Mouse (Mus musculus): ENCODE data around the gene Nme2.
A peak's percentile ranks its signal among the peaks of the same experiment; 100 is the strongest.

The Nme2 gene

DNA sequence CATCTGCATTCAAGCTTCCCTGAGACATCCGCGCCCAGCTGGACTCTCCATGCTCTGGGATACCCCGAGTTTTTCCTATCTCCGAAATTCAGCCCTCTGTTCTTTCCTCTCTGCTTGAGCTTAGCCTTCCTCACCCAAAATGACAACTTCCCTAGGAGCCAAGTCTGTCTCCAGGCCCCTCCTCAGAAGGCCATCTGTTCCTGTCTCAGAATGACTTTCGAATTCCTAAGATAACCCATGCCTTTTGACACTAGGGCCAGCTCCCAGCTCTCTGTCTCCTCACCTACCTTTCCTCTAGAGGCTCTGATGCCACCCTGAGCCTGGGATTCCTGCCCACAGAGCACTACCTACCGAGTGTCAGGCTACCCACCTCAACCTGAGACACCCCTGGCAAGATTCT, at the start of gene Nme2:
Gene Nme2 (minus strand): TSS at position 101 of the 400 bp plus-strand sequence.
- peak; percentile 29; the same call in 1 of the 2 replicates for ATAC-seq (ENCODE audit: low TSS enrichment)

DNA sequence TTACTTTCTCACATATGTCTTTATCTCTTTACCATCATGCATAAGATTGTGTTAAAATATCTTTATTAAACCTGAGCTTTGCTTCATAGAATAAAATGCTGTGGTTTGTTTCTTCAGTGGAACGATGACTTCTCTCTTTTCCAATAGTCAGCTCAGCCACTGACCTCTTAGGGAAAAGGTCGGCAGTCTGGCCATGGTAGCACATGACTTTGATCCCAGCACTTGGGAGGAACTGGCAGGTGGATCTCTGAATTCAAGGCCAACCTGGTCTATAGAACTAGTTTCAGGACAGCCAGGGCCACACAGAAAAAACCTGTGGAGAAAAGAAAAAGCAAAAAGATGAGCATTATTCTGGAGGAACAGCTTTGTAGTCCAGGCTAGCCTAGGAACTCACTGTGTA, 47.3 kb upstream of the Nme2 start:
- no peak for ATAC-seq (ENCODE audit: low TSS enrichment)

DNA sequence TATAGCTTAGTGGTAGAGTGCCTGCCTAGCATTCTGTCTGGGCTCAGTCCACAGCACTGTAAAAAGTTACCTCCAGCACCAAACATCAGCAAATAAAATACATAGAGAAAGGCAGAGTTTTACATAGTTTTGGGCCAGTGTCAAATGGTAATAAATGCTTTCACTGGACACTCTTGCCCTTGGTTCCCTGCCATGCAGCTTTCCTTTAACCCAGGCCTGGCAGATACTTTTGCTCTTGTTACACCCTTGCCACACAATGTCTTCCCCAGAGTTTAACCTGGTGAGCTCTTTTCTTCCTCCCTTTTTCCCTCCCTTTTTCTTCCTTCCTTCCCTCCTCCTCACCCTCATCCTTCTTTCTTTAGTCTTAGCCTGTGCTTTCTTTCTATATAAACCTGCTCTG, 43.2 kb upstream of the Nme2 start:
- ATAC-seq (ENCODE audit: low TSS enrichment): no peak

DNA sequence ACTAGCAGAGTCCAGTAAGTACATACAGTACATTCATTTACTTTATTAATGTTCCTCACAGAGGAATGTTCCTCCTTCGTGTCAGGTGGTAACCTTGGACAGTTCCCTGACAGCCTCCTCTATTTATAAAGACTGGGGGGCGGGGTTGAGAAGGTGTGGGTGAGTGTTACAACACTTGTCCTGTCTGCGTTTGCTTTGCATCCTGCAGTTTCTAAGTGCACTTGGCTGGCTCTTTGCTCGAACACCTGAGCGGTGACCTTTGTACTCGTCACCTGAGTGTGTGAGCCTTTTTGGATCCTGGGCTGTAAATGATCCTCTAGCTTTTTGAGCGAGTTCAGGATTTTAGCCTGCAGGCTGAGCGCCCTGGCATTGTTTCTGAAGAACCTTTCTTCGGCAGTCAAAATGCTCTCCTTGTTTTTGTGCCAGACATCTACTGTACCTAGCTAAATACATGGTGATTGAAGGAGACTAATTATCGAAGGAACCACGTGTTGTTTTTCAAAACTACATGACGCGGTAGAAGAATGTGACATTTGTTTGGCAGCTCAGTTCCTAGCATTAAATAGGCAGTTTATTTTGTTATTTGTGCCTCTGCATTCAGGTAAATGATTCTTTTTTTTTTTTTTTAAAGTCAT, 41.2 kb upstream of the Nme2 start:
- no peak for ATAC-seq (ENCODE audit: low TSS enrichment)

DNA sequence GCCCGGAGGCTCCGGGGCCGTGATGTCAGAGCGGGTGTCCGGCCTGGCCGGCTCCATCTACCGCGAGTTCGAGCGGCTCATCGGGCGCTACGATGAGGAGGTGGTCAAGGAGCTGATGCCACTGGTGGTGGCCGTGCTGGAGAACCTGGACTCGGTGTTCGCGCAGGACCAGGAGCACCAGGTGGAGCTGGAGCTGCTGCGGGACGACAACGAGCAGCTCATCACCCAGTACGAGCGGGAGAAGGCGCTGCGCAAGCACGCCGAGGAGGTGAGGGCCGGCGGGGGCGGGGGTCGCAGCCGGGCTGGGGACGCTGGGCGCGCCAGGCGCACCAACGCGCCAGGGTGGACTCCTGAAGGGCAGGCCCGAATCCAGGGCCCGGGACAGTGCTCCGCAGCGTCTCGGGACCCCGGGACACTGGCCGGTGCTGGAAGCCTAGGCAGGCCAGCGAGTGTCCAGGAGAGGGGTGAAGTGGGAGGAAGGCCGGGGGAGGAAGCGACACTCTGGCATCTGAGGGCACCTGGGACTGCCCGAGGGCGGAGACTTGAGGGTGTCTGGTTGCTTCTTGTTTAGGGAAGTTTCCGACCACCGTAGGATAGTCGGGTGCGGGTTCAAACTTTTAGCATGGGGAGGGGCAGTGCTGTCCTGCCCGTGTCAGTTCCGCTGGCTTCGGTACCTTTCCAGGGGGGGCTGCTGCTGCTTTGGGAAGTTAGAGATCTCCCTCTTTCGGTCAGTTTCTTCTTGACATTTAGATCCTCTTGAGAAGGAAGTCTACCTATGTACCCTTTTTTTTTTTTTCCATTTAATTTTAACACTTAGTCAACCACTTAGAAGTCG, 40.5 kb upstream of the Nme2 start:
- peak; percentile 25 for ATAC-seq (ENCODE audit: low TSS enrichment)

DNA sequence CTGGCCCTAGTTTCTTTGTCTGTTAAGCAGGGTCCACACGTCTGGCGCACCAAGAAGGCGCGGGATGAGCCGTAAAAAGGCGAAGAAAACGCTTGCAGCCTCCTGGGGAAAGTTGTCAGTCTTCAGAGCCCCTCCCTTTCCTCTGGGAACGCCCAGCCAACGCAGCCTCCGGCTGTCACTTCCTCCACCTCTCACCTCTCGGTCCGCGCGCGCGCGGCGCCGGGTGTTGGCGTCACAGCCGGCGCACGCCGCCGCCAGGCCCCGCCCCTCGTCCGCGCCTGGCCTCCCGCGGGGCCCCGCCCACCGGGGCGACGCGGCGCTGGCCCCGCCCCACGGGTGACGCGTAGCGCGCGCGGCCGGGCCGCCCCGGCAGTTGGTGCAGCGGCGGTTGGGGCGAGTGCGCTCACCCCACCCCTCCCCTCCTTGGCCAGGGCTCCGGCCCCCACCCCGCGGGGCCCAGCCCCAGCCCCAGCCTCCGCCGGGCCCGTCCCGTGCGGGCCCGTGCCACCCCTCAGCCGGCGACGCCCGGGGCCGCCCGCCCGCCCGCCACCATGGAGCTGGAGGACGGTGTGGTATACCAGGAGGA, 39.8 kb upstream of the Nme2 start, which contains the start of gene Spag9:
Gene Spag9 (plus strand): TSS at position 372 of the 586 bp plus-strand sequence.
- ATAC-seq (ENCODE audit: low TSS enrichment): peak; percentile 84

DNA sequence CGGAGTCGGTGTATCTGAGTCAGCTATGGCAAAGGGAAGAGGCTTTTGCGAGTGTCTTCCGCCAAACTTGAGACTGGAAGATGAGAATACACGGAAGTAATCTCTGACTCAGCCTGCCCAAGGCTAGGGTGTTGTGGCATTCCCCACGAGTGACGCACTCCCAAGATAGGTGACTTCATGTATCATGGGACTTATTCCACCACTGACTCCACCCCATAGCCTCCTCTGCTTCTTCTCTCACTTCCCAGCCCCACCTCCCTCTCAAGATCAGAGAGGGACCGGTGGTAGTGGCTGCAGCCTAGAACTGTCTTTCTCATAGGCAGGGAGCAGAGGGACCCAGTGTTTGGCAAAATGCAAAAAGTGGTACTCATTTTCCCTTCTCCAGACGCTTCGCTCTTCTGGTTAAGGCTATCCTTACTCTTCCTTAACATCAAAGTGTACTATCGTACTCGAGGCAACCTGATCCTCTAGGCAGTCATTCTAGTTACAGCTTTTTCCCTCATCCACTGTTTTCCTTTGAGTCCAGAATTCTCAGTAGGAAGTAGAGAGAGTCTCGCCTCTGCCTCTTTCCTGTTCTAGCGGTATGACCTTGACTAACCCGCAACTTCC, 39.2 kb upstream of the Nme2 start:
- ATAC-seq (ENCODE audit: low TSS enrichment): peak; percentile 86

DNA sequence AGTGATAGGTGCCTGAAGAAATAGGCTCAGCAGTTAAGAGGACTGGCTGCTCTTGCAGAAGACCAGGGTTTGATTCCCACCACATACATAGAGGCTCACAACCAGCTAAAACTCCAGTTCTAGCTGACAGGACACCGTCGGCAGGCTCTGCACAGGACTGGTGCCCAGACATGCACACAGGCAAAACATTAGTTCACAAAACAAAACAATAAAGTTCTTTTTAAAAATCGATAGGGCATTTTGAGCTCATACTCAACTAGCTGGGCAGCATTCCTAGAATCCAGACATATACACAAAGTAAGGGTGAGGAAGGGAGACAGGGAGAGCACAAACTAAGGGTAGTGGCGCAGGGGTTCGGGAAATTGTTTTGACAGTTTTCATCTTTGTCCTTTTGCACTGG, 38.5 kb upstream of the Nme2 start:
- no peak for ATAC-seq (ENCODE audit: low TSS enrichment)

DNA sequence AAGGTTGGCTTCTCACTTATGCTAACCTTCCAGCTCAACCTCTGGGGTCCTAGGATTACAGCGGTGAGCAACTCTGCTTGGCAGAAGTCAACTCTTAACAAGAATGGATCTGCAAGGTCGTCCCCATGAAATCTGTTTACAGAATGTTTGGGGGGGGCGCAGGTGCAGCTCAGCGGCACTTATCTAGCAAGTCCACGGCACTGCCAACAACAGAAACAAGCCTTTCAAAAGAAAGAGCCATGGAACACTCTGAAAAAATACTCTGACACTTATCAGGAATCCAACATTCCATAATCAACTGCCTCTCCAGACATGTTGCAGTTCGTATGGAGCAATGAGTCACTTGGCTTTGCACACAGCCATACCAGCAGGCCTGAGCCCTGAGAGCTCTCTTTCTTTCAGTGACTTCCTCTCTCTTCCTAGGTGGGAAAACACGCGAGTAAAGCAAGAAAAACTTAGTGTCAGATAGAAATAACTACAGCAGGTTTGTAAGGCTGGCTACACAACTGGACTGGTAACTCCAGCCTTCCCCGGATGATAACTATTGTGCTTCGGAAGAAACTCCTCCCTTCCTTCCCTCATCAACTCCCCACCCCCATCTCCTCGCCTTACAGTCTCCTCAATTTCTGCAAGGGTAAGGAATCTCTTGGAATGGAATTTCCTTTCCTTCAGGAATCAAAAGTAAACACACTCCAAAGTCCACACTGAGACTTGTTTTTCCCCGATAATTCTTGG, 32.4 kb upstream of the Nme2 start:
- no peak for ATAC-seq (ENCODE audit: low TSS enrichment)

DNA sequence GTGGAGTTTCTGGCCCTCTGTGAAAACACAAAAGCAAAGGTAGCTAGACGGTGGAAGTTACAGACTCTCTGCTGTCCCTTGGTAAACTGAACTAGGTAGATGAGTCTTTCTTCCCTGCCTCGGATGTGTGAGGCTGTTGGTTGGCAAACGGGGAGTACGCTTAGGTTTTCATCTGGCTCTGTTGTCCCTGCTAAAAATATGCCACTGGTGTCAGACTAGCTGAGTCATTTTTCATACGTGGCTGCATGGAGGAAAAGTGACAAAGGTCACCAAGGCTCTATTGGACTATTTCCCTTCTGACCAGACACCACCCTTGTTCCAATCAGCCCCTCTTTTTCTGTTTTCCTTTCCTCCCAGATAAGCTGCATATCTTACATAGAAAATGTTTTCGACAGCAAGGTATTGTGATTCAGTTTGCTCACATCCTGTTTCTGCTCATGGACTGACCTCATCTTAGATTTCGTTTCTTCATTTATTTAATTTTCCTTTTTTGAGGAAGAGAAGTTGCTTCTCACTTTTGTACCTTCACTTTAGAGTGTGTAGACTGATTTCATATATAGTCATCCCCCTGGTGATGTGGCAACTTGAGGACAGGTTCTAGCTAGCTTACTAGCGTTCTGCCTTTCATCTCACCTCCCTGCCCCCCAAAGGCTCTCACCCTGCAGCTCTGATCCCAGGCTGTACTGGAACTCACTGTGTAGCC, 31.7 kb upstream of the Nme2 start:
- ATAC-seq (ENCODE audit: low TSS enrichment): peak; percentile 47; the same call in 1 of the 2 replicates

DNA sequence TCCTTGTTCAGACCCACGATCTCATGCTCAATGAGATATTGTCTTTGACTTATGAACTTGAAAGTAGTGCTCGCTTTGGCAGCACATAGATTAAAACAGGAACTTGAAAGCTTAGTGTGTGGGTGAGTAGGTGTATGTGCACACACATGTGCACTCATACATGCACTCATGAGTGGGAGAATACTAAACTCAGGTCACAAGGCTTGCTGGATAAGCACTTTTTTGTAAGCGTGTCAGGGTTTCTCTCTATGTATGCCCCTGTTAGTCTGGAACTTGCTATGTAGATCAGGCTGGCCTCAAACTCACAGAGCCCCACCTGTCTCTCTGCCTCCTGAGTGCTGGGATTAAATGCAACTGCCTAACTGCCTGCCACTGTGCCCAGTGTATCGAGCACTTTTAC, 31.0 kb upstream of the Nme2 start:
- no peak for ATAC-seq (ENCODE audit: low TSS enrichment)

DNA sequence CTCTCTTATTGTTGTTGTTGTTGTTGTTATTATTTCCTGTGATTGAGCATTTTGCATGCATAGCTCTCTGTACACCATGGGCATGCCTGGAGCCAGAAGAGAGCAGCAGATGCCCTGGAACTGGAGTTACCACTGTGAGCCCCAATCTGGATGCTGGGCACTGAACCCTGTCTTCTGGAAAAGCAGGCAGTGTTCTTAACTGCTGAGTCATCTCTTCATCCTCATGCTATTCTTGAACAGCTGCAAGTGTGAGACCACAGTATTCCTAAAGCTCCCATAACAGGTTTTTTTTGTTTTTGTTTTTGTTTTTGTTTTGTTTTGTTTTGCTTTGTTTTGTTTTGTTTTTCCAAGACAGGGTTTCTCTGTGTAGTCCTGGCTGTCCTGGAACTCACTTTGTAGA, 30.2 kb upstream of the Nme2 start:
- ATAC-seq (ENCODE audit: low TSS enrichment): no peak

DNA sequence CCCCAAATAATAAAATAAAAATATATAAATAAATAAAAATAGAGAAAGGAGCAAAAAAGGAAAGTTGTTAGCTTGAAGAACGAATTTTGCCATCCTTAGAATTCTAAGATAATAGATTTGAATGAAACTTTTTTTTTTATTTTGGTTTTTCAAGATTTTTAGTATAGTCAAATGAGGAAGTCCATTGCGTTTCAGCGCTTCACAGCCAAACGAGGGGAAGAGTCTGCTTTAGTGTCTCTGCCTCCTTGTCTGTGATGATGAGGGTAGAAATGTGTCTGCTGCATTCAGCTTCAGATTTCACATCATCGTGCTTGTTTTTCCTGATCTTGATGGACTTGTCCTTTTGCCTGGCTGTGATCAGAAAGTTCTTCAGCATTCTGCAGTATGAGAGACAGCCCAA, 29.2 kb upstream of the Nme2 start:
- ATAC-seq (ENCODE audit: low TSS enrichment): no peak

DNA sequence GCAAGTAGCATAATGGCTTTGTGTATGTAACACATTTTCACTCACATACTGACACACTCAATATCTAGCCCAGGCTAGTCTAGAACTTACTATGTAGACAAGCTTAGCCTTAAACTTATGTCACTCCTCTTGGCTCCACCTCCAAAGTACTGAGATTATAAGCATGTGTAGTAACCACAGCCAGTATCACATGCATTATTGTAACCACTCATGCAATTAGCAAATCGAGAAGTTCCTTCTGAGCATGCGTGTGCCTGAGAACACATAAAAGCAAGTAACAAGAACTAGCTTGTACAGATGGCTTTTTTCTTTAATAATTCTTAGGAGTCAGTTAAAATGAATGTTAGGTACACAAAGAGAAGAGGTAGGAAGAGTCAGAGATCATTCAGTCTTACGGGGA, 28.6 kb upstream of the Nme2 start:
- ATAC-seq (ENCODE audit: low TSS enrichment): no peak

DNA sequence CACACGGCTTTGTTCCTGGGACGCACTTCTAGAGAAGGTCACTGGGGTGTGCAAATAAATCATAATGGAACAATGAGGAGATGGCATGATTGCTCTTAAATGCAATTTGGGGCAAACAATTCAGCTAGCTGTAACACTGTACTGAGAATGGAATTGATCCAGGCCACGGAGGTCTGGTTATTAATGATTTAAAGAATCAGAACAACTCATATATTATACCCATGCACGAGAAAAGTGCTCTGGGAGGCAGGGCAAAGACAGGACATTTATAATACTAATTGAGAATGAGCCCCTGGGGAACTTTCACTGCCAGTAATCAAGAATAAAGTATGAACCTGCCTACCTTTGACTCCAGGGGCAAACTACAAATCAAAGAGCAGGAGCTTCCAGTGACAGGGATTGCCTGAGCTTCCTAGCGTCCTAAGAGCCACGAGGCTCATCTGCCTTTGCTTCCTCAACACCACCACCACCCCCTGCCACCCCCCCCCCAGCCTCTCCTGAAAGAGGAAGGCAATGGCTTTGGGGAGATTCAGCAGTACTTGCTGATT, 23.5 kb upstream of the Nme2 start:
- no peak for ATAC-seq (ENCODE audit: low TSS enrichment)

DNA sequence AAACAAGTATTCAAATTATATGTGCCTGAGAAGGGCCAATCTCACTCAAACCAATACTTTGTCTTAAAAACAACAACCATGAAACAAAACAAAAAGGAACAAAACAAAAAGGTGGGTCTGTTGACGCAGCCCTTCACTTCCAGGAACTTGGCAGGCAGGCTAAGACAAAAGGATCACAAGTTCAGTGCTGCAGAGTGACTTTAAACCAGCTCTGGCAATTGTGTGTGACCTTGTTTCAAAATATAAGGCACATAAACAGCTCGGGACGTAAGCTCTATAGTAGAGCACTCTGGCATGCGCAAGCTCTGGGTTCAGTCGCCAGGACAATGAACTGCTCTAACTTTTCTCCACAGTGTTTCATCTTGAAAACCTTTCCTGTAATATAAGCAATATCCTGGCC, 16.9 kb upstream of the Nme2 start:
- ATAC-seq (ENCODE audit: low TSS enrichment): no peak

DNA sequence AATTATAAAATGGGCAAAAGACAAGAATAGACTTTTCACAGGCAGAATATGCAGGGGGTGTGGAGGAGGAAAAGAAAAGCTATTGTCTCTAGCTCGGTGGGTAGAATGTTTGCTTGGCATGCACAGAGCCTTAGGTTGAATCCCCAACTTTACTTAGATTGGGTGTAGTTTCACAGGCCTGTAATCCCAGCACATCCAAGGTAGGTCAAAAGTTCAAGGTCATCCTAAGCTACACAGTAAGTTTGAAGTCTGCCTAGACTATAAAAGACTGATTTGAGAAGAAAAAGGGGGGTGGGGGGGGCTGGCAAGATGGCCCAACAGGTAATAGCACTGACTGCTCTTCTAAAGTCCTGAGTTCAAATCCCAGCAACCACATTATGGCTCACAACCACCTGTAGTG, 13.7 kb upstream of the Nme2 start:
- ATAC-seq (ENCODE audit: low TSS enrichment): no peak

DNA sequence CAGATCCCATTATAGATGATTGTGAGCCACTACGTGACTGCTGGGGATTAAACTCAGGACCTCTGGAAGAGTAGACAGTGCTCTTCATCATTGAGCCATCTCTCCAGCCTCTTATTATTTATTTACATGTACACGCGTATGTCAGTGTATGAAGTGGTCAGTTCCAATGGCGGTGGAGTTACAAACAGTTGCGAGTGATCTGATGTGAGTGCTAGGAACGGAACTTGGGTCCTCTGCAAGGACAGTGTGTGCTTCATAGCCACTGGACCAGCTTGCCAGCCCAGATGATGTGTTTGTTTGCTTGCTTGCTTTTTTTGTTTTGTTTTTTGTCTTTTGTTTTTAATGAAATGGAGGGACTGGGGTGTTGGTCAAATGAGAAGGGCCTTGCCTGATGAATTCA, 13.1 kb upstream of the Nme2 start:
- ATAC-seq (ENCODE audit: low TSS enrichment): no peak

DNA sequence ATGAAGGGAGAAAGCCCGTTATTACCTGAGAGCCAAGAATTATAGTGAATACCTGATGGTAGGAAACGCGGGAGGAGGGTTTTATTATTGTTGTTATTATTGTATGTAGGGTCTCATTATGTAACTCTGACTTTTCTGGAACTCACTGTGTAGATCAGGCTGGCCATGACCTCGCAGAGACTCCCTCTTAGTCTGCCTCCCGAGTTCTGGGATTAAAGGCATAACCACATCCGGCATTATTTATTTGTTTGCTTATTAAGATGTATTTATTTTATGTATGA, 12.7 kb upstream of the Nme2 start:
- ATAC-seq (ENCODE audit: low TSS enrichment): no peak

DNA sequence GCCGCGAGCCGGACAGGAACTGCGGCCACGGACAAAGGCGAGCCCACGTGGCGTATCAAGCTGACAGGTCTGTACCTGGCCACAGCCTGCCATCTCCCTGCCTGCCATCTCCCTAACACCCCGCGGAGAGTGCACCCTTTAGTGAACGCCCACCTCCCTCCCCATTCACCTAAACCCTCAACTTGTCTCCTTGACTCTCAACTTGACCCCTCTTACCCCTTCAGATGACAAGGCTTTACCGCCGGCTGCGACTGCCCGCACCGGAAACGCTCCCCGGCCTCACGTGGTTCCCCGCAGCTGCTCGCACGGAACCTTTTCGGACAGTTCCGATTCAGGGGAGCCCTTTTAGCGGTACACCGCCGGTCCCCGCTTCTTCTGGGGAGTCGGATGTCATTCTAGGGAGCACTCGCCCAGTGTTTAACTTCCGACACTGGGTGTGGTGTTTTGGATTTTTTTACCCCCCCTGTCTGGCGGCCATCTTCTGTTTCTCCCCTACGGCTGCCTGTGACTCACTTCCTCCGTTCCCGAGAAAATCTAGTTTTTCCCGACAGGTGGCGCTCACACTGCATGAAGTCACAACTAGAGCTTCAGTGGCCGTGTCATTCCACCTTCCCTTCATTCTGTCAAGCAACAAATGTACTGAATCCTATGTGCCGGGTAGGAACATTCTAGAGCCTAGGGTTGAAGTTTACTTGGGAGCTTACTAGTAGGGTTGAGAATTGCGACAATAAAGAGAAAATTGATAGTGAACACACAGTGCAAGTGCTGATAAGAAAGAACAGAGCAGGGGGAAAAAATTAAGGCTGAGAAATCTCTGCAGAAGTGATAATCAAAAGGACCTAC, 12.2 kb upstream of the Nme2 start, which contains the start of the genes Gm20390 and Nme1:
Gene Gm20390 (minus strand): TSS at position 289 of the 843 bp plus-strand sequence.
Gene Nme1 (minus strand): TSS at position 517 of the 843 bp plus-strand sequence.
- ATAC-seq (ENCODE audit: low TSS enrichment): peak; percentile 90
